Mouse (Mus musculus): ENCODE measurements at regions not wholly inside any gene's neighbourhood (a gene's known extent, or its start where the extent isn't known, plus 50 kb on each side); places are given as distances from the start of the nearest gene placed in this dataset.
"Not testable (repeated sequence)": the region's sequence is repeated elsewhere in the genome, so short reads cannot be mapped to it uniquely, and the experiment has no call there.

GRCm38 (mm10) chr12:25605396-25605795 lies 508.5 kb upstream of the Id2 start:
- DNase-seq, result no peak

GRCm38 (mm10) chr12:25590262-25590661 lies 493.3 kb upstream of the Id2 start:
- DNase-seq, result no peak

GRCm38 (mm10) chr12:25585746-25586145 lies 488.8 kb upstream of the Id2 start:
- no peak for DNase-seq

GRCm38 (mm10) chr12:25579407-25579806 lies 482.5 kb upstream of the Id2 start:
- no peak for DNase-seq

- no peak for DNase-seq
Observed at GRCm38 (mm10) chr12:25565131-25565530, 468.2 kb upstream of the Id2 start.

GRCm38 (mm10) chr12:25559601-25560000 lies 462.7 kb upstream of the Id2 start:
- DNase-seq, result no peak

- DNase-seq, result no peak
Observed at GRCm38 (mm10) chr12:25553656-25554055, 456.7 kb upstream of the Id2 start.

GRCm38 (mm10) chr12:25549735-25550134 lies 452.8 kb upstream of the Id2 start:
- no peak for DNase-seq

- DNase-seq, result no peak
Observed at GRCm38 (mm10) chr12:25544253-25544652, 447.3 kb upstream of the Id2 start.

GRCm38 (mm10) chr12:25534620-25534950 lies 437.6 kb upstream of the Id2 start:
- DNase-seq, result no peak

- DNase-seq, result no peak
Observed at GRCm38 (mm10) chr12:25533709-25534619, 437.0 kb upstream of the Id2 start.

- DNase-seq, result peak; percentile 25 to 44
Observed at GRCm38 (mm10) chr12:25530483-25530882, 433.5 kb upstream of the Id2 start.

- DNase-seq, result no peak
Observed at GRCm38 (mm10) chr12:25529537-25529936, 432.6 kb upstream of the Id2 start.

GRCm38 (mm10) chr12:25526639-25527038 lies 429.7 kb upstream of the Id2 start:
- no peak for DNase-seq

GRCm38 (mm10) chr12:25516738-25517137 lies 419.8 kb upstream of the Id2 start:
- no peak for DNase-seq

- DNase-seq, result no peak
Observed at GRCm38 (mm10) chr12:25513679-25514078, 416.7 kb upstream of the Id2 start.

- no peak for DNase-seq
Observed at GRCm38 (mm10) chr12:25509666-25510065, 412.7 kb upstream of the Id2 start.

GRCm38 (mm10) chr12:25493233-25493632 lies 396.3 kb upstream of the Id2 start:
- DNase-seq, result peak in 1 of 2 experiments; percentile 3

- DNase-seq, result no peak
Observed at GRCm38 (mm10) chr12:25492483-25493190, 395.7 kb upstream of the Id2 start.

- no peak for DNase-seq
Observed at GRCm38 (mm10) chr12:25475180-25475758, 378.3 kb upstream of the Id2 start.

- no peak for DNase-seq
Observed at GRCm38 (mm10) chr12:25469181-25469580, 372.2 kb upstream of the Id2 start.

GRCm38 (mm10) chr12:25467789-25468188 lies 370.8 kb upstream of the Id2 start:
- no peak for DNase-seq

GRCm38 (mm10) chr12:25462690-25463089 lies 365.8 kb upstream of the Id2 start:
- DNase-seq, result not testable (repeated sequence)

Measured in adrenal gland, postnatal 36 days (tissue).